Mouse (Mus musculus) cerebellum, adult 2 months (tissue): Measurements from ENCODE around the gene Naa25.

Experiments used
- CTCF ChIP-seq: fragments of 200-500 bp; IDR thresholded peaks from 2 replicates; pipeline ENCODE4 v1.5.1; 2011; ENCODE audit warnings: low read depth, mild to moderate bottlenecking, control low read depth, low read length, moderate library complexity, borderline replicate concordance; ENCODE audit not compliant: insufficient read depth
- POLR2A ChIP-seq: fragments of 200-500 bp; IDR thresholded peaks from 2 replicates; pipeline ENCODE4 v1.6.1; 2011; ENCODE audit warnings: low read length, control low read depth, borderline replicate concordance; ENCODE audit not compliant: insufficient read depth

GRCm38 (mm10) chr5:121387126-121387525, 10.6 kb upstream of the Naa25 start:
- no peak for TF ChIP-seq CTCF
- no peak for TF ChIP-seq POLR2A
